Mouse (Mus musculus): ENCODE measurements at regions not wholly inside any gene's neighbourhood (a gene's known extent, or its start where the extent isn't known, plus 50 kb on each side); places are given as distances from the start of the nearest gene placed in this dataset.

DNA sequence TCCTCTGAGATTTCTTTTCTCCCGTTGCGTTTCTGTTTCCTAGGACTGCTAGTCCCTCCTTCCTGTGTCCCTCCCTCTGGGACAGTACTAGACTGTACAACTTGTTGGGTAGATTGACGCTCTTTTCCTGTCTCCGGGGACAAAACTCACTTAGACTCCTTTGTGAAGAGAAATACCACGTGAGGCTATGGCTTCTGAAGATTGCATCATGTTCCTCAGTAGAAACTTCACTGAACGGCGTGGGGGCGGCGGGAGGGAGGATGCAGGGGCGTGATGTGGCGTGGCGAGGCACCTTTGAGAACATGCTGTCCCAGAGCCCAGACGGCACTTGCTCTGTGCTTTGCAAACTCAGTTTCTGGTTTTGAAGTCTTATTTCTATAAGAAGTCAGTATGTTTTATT lies 78.5 kb downstream of the Spata18 start:
- DNase-seq (ENCODE audit: low read depth, low spot score) = no peak

DNA sequence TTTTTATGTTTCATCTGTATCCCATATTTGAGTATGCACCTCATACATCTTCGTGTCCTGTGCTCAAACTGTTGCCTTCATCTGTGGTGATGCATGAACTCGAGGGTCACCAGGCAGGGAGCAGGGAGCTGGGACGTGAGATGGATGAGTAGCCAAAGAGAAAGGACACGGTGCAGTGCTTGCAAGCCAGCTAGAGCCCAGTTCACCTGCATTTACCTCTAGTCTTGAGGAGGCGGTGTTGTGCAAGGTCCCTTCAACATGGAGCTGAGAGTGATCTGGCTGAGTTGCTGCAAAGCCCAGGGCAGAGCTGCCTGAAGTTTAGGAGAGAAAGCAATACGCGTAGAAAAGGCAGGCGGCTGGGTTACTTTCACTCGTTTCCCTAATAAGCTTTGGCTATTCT lies 80.2 kb downstream of the Spata18 start:
- peak; percentile 6 for DNase-seq (ENCODE audit: low read depth, low spot score)

DNA sequence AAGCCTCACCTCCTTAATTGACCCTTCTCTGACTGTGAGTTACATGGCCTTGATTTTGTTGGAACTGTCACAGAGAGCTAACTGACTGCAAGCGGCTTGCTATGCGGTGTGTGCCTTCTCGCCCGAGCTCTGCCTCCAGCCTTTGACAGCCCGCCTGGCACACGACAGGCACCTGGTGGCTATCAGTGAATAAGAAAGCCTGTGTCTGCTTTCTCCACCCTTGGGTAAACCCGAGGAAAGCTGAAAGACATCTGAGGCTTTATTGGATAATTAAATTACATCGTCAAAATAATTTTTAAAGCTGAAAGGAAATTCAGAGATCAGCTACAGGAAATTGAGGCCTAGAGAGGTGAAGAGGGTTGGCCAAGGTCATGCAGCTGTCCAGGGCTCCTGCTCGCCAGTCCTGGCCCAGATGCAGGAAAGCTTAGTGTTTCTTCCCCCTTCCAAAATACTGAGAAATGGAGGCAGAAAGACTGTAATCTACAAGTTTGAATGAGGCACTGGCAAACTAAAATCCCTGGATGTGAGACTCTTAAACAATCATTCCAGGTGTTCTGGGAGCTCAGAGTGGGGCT lies 80.9 kb downstream of the Spata18 start:
- DNase-seq (ENCODE audit: low read depth, low spot score) = no peak

DNA sequence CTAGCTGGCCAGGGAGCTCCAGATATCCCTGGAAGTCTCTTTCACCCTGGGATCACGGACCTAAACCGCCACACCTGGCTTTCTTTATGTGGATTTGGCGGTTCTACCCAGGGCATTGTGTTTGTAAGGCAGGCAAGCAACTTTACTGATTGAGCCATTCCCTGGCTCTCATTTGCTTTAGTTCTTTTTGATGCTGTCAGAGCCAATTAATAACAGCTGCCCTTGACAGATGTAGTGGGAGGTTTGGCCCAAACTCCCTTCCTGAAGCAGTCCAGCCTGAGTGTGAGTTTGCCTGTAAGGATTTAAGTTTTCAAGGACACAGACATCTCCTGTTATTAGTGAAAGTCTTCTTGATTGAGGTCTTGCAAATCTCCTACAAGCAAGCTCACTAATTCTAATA lies 89.6 kb downstream of the Spata18 start:
- DNase-seq (ENCODE audit: low read depth, low spot score) = no peak

DNA sequence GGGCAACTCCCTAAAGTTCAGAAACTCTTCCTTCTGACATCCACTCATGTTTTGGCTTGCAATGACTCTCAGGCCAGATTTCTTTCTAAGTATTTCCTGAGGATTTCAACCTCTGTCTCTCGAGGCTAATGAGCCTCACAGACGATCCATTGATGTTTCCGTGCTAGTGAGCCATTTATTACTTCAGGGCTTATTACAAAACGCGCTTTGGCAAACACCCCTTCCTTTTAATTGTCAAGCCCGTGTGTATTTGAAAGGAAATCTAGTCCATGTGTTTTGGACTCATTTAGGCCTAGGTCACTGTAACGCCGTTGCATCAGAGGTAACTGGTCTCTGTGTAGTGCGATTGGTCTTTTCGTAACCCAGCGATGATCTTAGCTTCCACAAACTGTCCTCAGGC lies 90.3 kb downstream of the Spata18 start:
- no peak for DNase-seq (ENCODE audit: low read depth, low spot score)

DNA sequence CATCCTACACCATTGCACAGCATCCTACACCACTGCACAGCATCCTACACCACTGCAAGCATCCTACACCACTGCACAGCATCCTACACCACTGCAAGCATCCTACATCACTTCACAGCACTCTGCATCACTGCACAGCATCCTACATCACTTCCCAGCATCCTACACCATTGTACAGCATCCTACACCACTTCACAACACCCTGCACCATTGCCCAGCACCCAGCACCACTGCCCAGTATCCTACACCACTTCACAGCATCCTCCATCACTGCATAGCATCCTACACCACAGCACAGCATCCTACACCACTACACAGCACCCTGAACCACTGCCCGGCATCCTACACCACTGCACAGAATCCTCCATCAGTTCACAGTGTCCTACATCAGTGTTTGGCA lies 92.8 kb downstream of the Spata18 start:
- no peak for DNase-seq (ENCODE audit: low read depth, low spot score)

DNA sequence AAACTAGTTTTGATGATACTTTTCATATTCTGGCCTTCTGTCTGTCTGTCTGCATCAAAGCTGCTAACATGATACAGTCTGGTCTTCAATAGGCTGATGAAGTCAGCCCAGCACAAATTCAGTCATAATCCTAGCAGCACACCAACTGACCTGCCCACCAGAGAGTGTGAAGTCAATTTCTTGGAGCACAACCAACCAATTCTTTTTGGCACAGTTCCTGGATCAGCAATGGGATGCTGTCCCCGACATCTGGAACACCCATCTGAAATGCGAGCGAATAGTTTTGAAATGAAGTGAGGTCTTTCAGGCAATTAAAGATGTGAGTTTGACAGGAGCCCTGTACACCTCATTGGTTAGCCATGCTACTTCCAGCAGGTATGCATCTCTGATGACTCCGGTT lies 98.6 kb downstream of the Spata18 start:
- no peak for DNase-seq (ENCODE audit: low read depth, low spot score)

DNA sequence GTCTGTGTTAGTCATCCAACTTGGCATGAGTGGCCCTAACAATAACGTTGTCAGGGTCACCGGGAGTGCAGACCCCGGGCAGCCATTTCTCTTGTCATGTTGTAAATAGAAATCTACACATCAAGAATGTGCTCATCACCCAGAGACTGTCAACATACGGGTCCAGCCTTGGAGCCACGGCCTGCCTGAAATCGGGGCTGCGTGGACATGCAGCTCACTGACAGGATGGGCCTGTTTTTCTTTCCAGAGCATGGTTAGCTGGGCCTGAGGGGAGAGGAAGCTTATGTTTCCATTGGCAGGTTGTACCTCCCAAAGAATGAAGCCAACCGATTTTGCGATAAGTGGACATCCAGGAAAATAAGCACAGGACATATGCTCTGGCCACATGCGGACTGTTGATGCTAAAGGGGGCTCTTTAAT lies 101.1 kb downstream of the Spata18 start:
- DNase-seq (ENCODE audit: low read depth, low spot score) = no peak

DNA sequence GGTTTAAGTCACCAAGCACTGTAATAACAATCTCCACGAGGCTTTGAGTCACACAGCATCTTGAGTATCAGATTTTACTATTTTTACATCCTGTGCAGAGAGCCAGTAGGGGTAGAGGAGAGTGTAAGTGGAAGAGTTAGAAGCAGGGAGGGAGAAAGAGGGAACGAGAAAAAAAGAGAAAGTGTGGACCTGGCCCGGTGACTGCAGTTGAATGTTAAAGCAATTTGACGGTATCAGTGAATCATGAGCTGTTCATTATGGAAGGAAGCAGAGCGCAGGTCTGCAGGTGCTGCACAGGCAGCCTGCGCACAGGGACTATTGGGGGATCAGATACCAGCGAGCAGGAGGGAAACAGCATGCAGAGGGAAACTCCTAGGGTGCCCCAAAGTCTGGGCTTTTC lies 102.6 kb downstream of the Spata18 start:
- no peak for DNase-seq (ENCODE audit: low read depth, low spot score)

DNA sequence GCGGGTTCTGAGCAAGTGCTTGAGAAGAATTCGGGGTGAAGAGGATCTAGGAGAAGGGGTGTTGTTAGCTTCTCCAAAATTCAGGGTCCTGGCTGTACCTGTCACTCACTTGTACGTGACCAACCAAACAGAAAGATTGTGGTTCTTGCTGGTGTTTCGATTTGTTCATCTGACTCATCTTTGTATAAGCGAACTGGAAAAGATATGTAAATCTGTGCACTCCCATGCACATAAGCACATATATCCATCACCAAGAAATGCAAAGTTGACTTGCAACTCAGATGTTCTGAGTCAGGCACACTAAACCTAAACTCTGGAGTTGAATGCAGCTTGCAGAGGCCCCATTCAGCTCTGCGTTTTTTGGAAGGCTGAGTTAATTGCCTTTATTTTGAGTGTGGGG lies 107.4 kb downstream of the Spata18 start:
- no peak for DNase-seq (ENCODE audit: low read depth, low spot score)

DNA sequence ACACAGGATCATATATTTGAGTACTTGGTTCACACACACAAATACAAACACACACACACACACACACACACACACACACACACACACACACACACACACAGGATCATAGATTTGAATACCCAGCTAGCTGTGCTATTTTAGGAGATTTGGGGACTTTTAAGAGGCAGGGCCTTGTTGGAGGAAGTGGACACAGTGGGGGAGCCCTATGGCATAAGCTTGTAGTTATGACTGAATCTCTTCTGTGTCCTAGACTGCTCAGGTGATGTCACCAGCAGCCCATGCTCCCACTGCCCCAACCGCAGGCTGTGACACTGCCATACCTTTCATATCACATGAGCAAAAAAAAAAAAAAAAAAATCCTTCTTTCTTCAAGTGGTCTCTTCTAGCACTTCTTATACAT lies 110.1 kb downstream of the Spata18 start:
- DNase-seq (ENCODE audit: low read depth, low spot score) = no peak

DNA sequence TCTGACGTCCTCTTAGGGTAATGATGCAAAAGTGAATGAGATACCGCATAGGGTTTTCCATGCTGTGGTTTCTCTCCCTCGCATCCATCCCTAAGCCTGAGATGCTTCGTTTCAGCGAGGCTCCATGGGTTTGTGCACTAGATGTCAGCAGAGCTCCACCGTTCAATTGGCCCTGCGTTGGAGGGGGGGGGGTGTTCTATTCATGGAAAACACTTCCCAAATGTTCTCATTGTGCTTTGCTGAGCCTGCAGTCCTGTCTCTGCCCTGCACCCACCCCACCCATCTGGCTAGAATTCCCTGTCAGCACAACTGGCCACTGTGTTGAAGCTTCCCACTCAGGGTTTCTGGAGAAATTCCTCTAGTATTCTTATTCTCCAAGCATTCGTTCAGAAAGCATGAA lies 110.5 kb downstream of the Spata18 start:
- DNase-seq (ENCODE audit: low read depth, low spot score) = peak; percentile 24

DNA sequence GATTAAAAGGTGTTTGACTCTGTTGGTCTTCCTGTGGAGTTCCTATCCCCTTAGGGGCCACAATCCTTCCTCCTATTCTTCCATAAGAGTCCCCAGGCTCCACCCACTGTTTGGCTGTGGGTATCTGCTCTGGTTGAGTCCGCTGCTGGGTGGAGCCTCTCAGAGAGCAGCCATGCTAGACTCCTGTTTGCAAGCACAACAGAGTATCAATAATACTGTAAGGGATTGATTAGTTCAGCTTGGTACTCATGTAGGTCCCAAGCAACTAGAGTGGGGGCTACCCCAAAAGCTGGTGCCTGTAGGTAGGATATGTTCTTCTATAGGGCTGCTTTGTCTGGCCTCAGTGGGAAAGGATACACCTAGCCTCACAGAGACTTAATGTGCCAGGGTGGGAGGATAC lies 113.0 kb downstream of the Spata18 start:
- no peak for DNase-seq (ENCODE audit: low read depth, low spot score)

DNA sequence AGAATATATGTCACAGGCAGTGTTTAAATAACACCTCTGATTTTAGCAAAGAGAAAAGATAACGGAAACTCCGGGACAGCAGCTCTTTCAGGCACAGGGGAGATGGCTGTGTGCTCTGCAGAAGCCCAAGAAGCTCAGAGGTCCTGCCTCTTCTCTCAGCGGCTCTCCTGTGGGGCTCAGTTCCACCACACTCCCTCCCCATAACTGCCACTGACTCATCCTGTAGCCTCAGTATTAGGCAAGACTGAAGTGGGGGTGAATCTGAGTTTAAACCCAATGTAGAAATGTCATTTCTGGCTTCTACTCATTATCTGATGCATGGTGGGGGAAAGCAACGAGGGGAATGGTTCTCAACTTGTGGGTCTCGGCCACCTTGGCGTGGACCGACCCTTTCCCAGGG lies 114.3 kb downstream of the Spata18 start:
- no peak for DNase-seq (ENCODE audit: low read depth, low spot score)

DNA sequence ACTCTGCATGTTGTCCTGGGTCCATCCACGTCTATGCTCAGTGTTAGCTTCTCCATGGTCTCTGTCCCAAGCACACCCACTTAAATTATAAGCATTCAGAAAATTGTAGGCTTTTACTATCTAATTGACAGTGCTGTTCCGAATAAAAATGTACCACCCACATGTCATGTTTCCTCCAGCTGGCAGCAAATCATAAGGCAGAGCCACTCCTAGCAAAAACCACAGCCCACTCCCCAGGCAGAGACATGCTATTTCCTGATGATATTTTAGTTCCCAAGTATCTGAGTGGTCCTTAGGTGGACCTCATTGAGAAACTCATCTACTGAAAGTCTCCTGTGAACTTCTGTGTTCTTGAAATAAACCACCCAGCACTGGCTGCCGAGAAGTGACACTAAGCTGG lies 117.1 kb downstream of the Spata18 start:
- DNase-seq (ENCODE audit: low read depth, low spot score) = no peak

DNA sequence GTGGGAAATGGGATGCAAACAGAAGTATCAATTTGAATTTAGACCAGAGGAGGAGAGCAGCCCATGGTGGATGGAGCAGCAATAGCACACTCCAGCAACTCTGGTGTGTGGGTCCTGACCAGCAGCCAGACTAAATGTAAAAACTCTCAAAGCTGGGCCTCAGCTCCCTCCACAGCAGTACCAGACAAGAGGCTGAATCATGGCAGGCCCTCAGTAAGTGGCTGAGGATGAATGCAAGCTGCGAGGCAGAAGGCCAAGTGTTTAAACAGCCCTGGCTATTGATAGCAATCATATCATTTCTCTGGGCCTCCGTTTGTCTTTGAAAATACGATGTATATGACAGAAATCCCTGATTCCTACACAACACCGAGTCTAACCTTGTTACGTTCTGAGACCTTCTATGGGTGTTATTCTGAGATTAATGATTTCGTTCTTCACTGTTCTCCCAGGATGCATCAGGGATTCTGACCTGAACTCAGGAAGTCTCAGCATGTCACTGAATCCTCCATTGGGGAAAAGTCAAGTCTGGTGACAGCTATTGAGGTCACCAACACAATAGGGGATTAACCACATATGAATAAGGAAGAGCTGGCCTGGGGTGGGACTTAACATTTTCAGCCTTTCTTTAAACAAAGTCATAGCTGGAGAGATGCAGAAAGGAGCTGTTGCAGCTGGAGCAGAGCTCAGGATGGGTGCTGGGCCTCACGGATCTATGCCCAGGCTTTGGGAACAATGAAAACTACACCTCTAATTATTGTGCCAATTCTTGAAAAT lies 124.8 kb downstream of the Spata18 start:
- no peak for DNase-seq (ENCODE audit: low read depth, low spot score)

DNA sequence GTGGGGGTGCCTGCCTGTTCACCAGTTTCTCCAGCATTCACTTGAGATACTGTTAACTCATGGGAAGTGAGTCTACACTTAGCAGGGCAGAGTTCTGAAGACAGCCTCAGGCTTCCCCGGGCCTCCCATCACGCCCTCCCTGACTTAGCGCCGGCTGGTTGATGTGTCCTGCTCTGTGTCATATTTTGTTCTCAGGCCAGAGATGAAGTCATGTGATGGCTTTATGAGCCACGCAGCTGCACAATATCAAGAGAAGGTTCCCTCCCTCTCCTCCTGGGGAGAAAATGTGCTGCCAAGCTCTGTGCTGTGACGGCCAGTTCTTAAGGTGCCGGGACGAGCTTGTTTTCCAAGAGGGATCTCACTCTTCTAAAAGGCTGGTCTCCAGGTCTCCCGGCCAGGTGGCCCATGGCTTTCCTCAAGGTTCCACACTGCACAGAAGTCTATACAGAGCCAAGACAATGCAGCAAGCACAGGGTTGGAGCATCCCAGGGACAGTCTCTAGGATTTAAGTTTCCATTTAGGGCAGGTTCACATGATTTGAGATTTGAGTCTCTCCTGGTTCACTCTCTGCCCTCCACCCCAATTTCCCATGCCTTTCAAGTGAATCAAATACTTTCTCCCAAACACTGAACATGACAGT lies 126.2 kb downstream of the Spata18 start:
- no peak for DNase-seq (ENCODE audit: low read depth, low spot score)

DNA sequence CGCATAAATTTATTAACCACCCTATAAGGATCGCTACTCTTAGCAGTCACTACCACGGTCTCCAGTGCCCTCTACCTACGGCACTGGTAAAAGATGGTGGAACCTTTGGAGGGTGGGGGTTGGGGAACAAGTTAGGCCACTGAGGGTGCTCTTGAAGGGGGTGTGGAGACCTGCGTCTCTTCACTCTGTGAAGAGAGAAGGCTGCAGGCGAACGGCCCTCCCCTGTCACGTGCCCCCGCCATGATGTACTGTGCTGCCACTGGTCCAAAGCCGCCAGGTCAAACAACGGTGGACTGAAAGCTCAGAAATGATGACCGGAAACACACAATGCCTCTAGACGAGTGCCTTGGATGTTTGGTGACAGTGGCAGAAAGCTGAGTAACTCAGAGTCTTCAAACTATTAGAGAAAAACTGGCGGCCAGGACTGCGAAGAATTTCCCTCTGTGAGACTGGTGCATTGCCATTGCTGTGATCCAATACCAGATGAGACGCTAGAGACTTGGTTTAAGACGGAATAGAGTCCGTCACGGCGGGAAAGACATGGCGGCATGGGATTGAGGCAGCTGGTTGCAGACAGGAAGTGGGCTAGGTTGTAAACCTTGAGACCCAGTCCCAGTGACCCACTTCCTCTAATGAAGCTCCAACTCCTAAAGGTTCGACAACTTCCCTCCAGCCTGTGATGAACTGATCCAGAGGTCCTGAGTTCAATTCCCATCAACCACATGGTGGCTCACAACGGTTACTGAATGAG lies 130.2 kb downstream of the Spata18 start:
- DNase-seq (ENCODE audit: low read depth, low spot score) = peak; percentile 17

DNA sequence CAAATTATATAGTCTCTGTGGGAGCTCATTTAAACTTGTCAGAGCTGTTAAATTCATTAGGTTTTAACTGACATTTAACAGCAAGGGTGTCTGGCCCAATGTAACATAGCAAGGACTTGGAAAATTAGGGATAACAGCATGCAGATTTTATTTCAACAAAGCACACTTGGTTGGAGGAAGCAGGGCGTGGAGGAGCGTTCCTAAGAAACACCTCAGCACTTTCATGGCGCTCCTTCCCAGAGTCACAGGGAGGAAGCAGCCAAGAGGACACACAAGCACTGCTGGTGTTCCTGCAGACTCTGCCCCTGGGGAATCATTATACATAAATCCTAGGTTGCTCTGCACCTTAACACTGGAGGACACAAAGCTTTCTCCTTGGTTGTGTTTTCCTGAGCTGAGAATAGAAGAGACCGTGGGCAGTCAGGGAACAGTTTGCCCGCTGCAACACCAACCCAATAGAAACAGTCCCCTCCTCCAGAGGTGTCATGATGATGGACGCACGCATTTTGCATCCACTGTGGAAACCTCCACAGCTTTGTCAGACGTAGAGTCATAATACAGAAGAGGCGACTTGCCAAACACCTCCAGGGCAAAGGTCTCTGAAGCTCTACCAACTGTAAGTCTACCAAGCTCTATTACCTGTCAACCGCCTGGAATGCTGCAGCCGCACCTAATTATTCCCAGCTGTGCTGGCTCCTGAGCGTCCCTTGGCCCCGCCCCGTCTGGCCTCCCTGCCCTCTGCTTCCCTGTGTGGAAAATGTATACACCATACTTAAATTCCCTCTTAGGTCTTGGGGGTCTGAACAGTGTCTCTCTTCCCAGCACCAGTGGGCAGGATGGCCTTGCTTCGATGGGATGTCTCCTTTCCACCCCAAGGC lies 131.3 kb downstream of the Spata18 start:
- no peak for DNase-seq (ENCODE audit: low read depth, low spot score)

DNA sequence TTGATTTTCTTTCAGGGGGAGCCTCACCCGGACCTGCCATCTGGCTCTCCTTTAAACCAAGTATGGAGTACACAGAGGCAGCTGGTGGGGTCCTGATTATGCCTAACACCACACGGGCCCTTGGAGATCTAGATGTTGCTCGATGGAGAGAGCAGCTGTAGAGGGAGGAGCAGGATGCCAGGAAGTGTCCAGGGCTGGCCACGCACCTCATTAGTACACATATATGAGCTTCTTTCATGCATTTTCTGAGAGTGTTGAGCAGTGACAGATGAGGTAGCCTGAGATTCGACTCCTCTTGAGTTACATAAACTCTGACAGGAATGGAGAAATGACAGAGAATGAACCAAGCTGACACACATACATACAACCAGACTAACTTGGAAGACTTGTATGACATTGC lies 136.1 kb downstream of the Spata18 start:
- no peak for DNase-seq (ENCODE audit: low read depth, low spot score)

DNA sequence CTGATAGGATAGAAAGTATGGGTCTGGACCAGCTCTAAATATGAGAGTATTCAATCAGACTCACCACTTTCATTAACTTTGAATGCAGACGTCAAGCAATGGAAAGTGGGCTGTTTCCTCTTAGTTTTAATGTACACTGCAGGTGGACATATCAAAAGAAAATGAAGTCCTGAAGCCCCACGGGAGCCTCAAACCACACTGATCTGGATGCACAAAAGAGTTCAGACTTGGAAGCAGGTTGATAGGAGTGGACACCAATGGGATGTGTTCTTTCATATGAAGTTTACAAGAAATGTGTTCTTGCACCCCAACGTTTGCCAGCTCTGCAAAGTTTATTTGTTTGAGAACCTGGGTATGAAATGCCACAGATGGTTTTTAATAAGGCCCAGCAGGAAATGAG lies 141.0 kb downstream of the Spata18 start:
- no peak for DNase-seq (ENCODE audit: low read depth, low spot score)

DNA sequence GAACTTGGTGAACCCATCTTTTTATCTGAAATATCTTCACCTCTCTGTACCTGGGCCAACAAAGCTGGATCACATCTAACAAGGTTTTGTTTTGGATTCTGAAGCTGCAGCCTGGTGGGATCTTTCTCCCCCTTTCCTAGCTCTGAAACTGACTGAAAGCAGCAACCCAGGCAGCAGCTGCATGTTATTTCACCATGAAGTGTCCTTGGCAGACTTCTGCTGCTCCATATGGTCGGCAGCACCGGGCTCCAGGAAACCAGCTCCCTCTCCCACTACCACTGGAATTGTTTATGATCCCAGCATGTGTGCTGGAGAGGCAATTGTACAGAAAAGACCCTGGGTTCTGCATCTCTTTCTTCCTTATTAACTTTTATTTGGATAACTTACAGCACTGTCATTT lies 145.0 kb downstream of the Spata18 start:
- DNase-seq (ENCODE audit: low read depth, low spot score) = no peak
